Mouse (Mus musculus) intestine, embryonic 16.5 days (tissue): ENCODE results near the gene Zfp60. TPM values are rescaled to one million over a fixed set of nuclear protein-coding genes. Genes with fewer than 3 reads are reported as not detected.

Experiments used
- ATAC-seq: fragments of 200-750 bp; cut with Nextera tagmentation; 2 replicates; pipeline ENCODE4 v1.8.0; 2017; ENCODE audit warnings: moderate TSS enrichment, moderate library complexity
- H3K27ac ChIP-seq: fragments of 300-500 bp; sonication (generic); 2 replicates; pipeline ENCODE4 v1.5.1; 2014; ENCODE audit warnings: mild to moderate bottlenecking, low read length
- H3K27me3 ChIP-seq: fragments of 300-500 bp; sonication (generic); replicated peaks from 2 replicates; pipeline ENCODE4 v1.6.1; 2014; ENCODE audit warnings: low read length, control low read depth, mixed read lengths; ENCODE audit not compliant: control insufficient read depth, insufficient read depth
- H3K36me3 ChIP-seq: fragments of 300-500 bp; sonication (generic); 2 replicates; pipeline ENCODE4 v1.6.1; 2014; ENCODE audit warnings: low read length, control low read depth; ENCODE audit not compliant: control insufficient read depth, insufficient read depth
- H3K4me1 ChIP-seq: fragments of 300-500 bp; sonication (generic); 2 replicates; pipeline ENCODE4 v1.6.1; 2014; ENCODE audit warnings: low read length, control low read depth, mixed read lengths; ENCODE audit not compliant: control insufficient read depth, insufficient read depth
- H3K4me2 ChIP-seq: fragments of 300-500 bp; sonication (generic); 2 replicates; pipeline ENCODE4 v1.6.1; 2014; ENCODE audit warnings: low read depth, low read length, control low read depth
- H3K4me3 ChIP-seq: fragments of 300-500 bp; sonication (generic); 2 replicates; pipeline ENCODE4 v1.5.1; 2014; ENCODE audit warnings: mild to moderate bottlenecking, low read length
- H3K9ac ChIP-seq: fragments of 300-500 bp; sonication (generic); 2 replicates; pipeline ENCODE4 v1.6.1; 2014; ENCODE audit warnings: low read depth, low read length
- H3K9me3 ChIP-seq: fragments of 300-500 bp; sonication (generic); 2 replicates; pipeline ENCODE4 v1.6.1; 2016; ENCODE audit warnings: low read length, control low read depth; ENCODE audit not compliant: control insufficient read depth
- WGBS: fragments of 180-500 bp; shearing (Covaris S2); extraction: QIAGEN DNeasy Blood & Tissue Kit; methylation state at CpG from one replicate; pipeline ENCODE4 v1.1.7; 2014; 5-methylcytosine and 5-hydroxymethylcytosine counted together
- polyA plus RNA-seq: library from polyadenylated mRNA; unstranded; fragments of >200 nt; fragmentation: Nextera tagmentation; extraction: Ambion mirVana; gene quantifications from 2 replicates; pipeline ENCODE4 v1.2.1, GENCODE M21; 2015

The Zfp60 gene
- polyA plus RNA-seq = 18.3 and 19.3 TPM in 2 replicates

- WGBS = under 1% methylated on average over 35 of the region's 35 CpGs
- Histone ChIP-seq H3K36me3 (no peaks in the 10 kb centered on the region), H3K4me1 (peaks cover 7% of the 10 kb centered on the region; the same call in 1 of the 2 replicates), H3K4me2 (peak within 1 kb of the TSS; percentile 84), H3K9me3 (no peaks in the 10 kb centered on the region), H3K9ac (peak within 1 kb of the TSS; percentile 84), H3K27me3 (no peaks in the 10 kb centered on the region), H3K27ac (peak within 1 kb of the TSS; percentile 94), H3K4me3 (peak within 1 kb of the TSS; percentile 80)
- ATAC-seq = peak; percentile 97
Measured at GRCm38 (mm10) chr7:27731281-27731883, at the start of gene Zfp60. Gene Zfp60 (plus strand): TSS chr7:27731389.

DNA sequence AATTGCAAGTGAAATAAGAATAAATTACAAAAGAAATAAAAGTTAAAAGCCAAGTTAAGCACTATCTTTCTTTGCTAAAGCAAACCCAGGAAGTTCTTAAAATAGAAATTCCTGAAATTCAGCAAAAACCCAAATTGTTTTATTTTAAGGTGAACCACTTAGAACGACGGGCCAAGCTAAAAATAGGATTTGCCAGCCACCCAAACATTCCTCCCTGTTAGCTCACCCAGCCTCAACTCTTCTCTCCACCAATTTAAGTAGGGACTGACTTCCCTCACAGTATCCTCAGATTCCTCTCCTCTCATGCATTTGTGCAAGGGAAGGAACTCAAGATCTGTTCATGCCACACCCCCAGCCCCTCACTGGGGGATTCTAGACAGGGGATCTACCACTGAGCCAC, 48.0 kb upstream of the Zfp60 start:
- no peak overlapping the region for H3K4me2 ChIP-seq

GRCm38 (mm10) chr7:27685220-27685619, 46.0 kb upstream of the Zfp60 start:
- ATAC-seq = no peak
- 41% methylated on average over 5 of the region's 5 CpGs for WGBS
- Histone ChIP-seq H3K4me1 (0 out of 2 replicates have a peak, but pooled peaks cover 4% of the 10 kb centered on the region), H3K9ac (no peak overlapping the region), H3K4me2 (0 out of 2 replicates have a peak overlapping the region, but pooled peaks have one; percentile 12), H3K4me3 (no peak overlapping the region), H3K27ac (no peak overlapping the region), H3K27me3 (no peaks in the 10 kb centered on the region), H3K9me3 (no peaks in the 10 kb centered on the region), H3K36me3 (no peaks in the 10 kb centered on the region)

More for the DNA sequence above, 48.0 kb upstream of the Zfp60 start:
- H3K4me3 ChIP-seq = no peak overlapping the region
- no peak overlapping the region for H3K27ac ChIP-seq
- ATAC-seq = no peak
- no peak overlapping the region for H3K9ac ChIP-seq
- no peaks in the 10 kb centered on the region for H3K36me3 ChIP-seq
- no peaks in the 10 kb centered on the region for H3K4me1 ChIP-seq
- 54% methylated on average over 2 of the region's 2 CpGs for WGBS
- no peaks in the 10 kb centered on the region for H3K27me3 ChIP-seq
- no peaks in the 10 kb centered on the region for H3K9me3 ChIP-seq

GRCm38 (mm10) chr7:27685681-27686080, 45.5 kb upstream of the Zfp60 start:
- under 1% methylated on average over 6 of the region's 6 CpGs for WGBS
- Histone ChIP-seq H3K27ac (no peak overlapping the region), H3K36me3 (no peaks in the 10 kb centered on the region), H3K4me1 (0 out of 2 replicates have a peak, but pooled peaks cover 4% of the 10 kb centered on the region), H3K4me3 (no peak overlapping the region), H3K9ac (no peak overlapping the region), H3K27me3 (no peaks in the 10 kb centered on the region), H3K4me2 (0 out of 2 replicates have a peak overlapping the region, but pooled peaks have one; percentile 12), H3K9me3 (no peaks in the 10 kb centered on the region)
- no peak for ATAC-seq

DNA sequence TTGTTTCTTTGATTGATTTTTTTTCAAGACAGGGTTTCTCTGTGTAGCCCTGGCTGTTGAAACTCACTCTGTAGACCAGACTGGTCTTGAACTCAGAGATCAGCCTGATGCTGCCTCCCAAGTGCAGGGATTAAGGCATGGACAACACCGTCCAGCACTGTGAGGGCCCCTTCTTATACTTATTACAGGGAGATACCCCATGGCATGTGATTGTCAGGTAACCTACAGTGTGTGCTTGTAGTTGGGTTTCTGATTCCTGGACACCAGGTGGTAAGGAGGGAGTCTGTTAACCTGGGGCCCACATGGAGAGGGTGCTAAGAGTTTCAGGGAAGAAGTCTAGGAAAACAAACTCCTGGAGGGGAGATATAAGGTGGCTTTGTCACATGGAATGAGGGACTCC, 44.1 kb upstream of the Zfp60 start:
- no peak for ATAC-seq
- H3K4me1 ChIP-seq = 0 out of 2 replicates have a peak, but pooled peaks cover 4% of the 10 kb centered on the region
- WGBS = 85% methylated on average over 1 of the region's 1 CpGs
- H3K9ac ChIP-seq = no peak overlapping the region
- H3K36me3 ChIP-seq = no peaks in the 10 kb centered on the region
- no peak overlapping the region for H3K4me3 ChIP-seq
- H3K27ac ChIP-seq = no peak overlapping the region
- H3K4me2 ChIP-seq = no peak overlapping the region
- H3K9me3 ChIP-seq = no peaks in the 10 kb centered on the region
- no peaks in the 10 kb centered on the region for H3K27me3 ChIP-seq

GRCm38 (mm10) chr7:27687836-27688235, 43.4 kb upstream of the Zfp60 start:
- WGBS = 60% methylated on average over 3 of the region's 3 CpGs
- Histone ChIP-seq H3K4me3 (no peak overlapping the region), H3K27me3 (no peaks in the 10 kb centered on the region), H3K9ac (peak overlapping the region; percentile 67; the same call in 1 of the 2 replicates), H3K4me1 (0 out of 2 replicates have a peak, but pooled peaks cover 4% of the 10 kb centered on the region), H3K9me3 (no peaks in the 10 kb centered on the region), H3K27ac (no peak overlapping the region), H3K36me3 (no peaks in the 10 kb centered on the region), H3K4me2 (no peak overlapping the region; the same call in 1 of the 2 replicates)
- ATAC-seq = no peak

DNA sequence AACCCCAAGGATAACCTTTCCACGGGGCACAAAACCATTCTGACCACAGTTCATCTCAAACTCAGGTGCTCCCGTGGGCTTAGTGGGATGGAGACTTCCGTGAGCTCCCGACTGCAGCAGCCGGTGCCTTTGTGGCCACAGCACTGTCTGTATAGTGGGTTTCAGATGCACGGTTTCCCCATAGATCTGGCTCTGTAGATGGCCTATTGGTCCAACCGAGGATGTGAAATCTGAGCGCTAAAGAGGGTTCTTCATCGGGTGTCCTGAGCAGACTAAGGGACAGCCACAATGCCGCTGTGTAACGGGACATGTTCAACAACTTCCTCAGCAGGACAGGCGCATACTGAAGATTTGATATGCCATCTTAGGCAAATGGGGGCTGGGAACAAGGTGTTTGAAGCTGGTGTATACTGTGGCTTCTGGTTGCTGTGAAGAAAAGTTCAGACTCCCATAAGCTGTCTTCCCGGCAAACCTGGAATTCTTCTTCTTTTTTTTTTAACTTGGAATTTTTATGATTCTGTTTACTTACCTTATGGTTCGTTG, 42.9 kb upstream of the Zfp60 start:
- no peaks in the 10 kb centered on the region for H3K27me3 ChIP-seq
- no peak for ATAC-seq
- WGBS = 31% methylated on average over 14 of the region's 14 CpGs
- no peaks in the 10 kb centered on the region for H3K36me3 ChIP-seq
- peak overlapping the region; percentile 64; the same call in 1 of the 2 replicates for H3K27ac ChIP-seq
- peak overlapping the region; percentile 64 for H3K4me2 ChIP-seq
- H3K4me3 ChIP-seq = peak overlapping the region; percentile 47
- H3K9ac ChIP-seq = peak overlapping the region; percentile 67
- H3K9me3 ChIP-seq = no peaks in the 10 kb centered on the region
- H3K4me1 ChIP-seq = 0 out of 2 replicates have a peak, but pooled peaks cover 4% of the 10 kb centered on the region

DNA sequence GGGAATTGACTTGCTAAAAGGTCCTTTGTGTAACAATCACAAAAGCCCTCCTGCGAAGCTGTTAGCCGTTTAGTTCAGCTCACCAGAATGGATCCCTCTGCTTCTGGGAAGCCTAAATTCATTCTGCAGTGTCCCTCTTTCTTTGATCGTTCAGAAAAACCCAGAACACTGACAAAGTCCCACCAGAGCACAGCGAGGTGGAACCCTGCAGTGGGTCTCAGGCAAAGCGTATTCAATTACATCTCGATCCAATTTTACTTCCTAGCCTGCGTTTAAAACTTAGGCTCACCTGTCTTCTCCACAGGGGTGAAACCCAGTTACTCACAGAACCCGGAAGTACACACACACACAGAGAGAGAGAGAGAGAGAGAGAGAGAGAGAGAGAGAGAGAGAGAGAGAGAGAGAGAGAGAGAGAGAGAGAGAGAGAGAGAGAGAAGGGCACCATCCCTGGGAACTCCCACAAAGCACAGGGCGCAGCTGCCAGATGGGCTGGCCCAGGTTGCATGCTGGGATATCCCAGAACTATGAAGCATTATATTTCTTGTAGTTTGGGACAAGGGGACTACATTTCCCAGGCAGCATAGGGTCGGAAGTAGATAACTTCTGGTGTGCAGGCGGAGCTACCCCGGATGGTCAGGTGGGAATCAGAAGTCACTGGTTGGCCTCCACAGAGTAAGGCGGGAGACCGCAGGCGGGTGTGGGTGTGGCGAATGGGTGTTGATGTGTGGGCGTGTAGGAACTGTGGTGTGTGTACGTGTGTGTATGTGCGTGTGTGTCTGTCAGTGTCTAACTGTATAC, 42.2 kb upstream of the Zfp60 start, which contains the start of gene Zfp607b:
Zfp607b (plus strand) TSS at position 526 of the 798 bp plus-strand sequence.
- Histone ChIP-seq H3K27ac (peak within 1 kb of the TSS; percentile 64), H3K4me3 (peak within 1 kb of the TSS; percentile 47), H3K36me3 (no peaks in the 10 kb centered on the region), H3K4me2 (peak within 1 kb of the TSS; percentile 64), H3K9ac (peak within 1 kb of the TSS; percentile 67), H3K4me1 (0 out of 2 replicates have a peak, but pooled peaks cover 4% of the 10 kb centered on the region), H3K27me3 (no peaks in the 10 kb centered on the region), H3K9me3 (no peaks in the 10 kb centered on the region)
- peak; percentile 100 for ATAC-seq
- WGBS = under 1% methylated on average over 19 of the region's 19 CpGs

DNA sequence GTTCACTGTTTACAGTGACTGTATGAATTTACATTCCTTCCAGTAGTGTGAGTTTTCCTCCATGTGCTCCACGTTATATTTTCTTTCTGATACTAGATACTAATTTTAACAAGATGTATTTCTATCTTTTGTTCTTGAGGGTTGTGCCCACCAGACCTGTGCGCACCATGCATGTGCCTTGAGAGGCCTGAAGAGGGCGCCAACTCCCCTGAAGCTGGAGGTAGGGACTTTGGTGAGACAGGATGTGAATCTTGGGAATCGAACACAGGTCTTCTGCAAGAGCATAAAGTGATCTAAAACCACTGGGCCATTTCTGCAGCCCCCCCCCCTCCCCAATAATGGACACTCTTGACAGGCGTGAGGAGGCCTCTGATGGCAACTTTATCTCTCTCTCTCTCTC, 40.1 kb upstream of the Zfp60 start:
- H3K27ac ChIP-seq = no peak overlapping the region
- no peak overlapping the region for H3K4me3 ChIP-seq
- WGBS = 36% methylated on average over 5 of the region's 5 CpGs
- H3K36me3 ChIP-seq = no peaks in the 10 kb centered on the region
- H3K9ac ChIP-seq = no peak overlapping the region
- no peak for ATAC-seq
- no peaks in the 10 kb centered on the region for H3K27me3 ChIP-seq
- 0 out of 2 replicates have a peak, but pooled peaks cover 4% of the 10 kb centered on the region for H3K4me1 ChIP-seq
- H3K4me2 ChIP-seq = no peak overlapping the region
- no peaks in the 10 kb centered on the region for H3K9me3 ChIP-seq
